Mouse (Mus musculus) ovary, postnatal 14 days (tissue): ENCODE measurements around the gene Depp1.

ENCODE experiments used
- DNase-seq: peaks from one replicate; pipeline ENCODE4 v3.0.0; 2022; ENCODE audit warnings: low spot score

The Depp1 gene

GRCm38 (mm10) chr6:116682317-116682716 lies 31.9 kb downstream of the Depp1 start:
- DNase-seq = no peak

- DNase-seq = no peak
Observed at GRCm38 (mm10) chr6:116693639-116694038, 43.2 kb downstream of the Depp1 start.

DNA sequence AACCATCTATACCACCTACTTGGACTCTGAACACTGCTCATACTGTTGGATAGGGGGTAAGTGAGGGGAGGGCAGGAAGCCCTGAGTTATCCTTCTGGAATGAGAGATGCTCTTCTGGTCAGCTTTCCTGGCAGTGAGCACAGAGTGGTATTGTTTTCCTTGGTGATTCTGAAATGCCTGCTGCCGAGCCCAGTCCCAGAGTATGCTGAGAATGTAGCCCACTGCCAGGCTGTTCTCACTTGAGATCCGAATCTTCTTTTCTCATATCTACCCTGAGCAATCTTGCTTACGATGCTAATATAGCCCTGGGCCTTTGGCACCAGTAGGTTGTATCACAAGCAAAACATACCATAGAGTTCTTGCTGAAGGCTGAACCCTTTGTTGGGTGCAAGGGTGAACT lies 43.9 kb downstream of the Depp1 start:
- no peak for DNase-seq

GRCm38 (mm10) chr6:116697413-116697812 lies 47.0 kb downstream of the Depp1 start:
- no peak for DNase-seq

- no peak for DNase-seq
Observed at GRCm38 (mm10) chr6:116697896-116698425, 47.6 kb downstream of the Depp1 start.

GRCm38 (mm10) chr6:116700821-116701220 lies 50.4 kb downstream of the Depp1 start:
- DNase-seq = no peak
